Mouse (Mus musculus) left cerebral cortex, adult 8-10 months (tissue): ENCODE measurements around the gene Clip1. TPM values are rescaled to one million over a fixed set of nuclear protein-coding genes. Genes with fewer than 3 reads are reported as not detected.

Experiments used
- DNase-seq, 2 experiments: peaks; one replicate each; pipeline ENCODE4 v3.0.0; 2022; ENCODE audit warnings: low spot score in 2 of 2
- total RNA-seq, 4 experiments: library from RNA; stranded (reverse); gene quantifications; 2 replicates each; pipeline ENCODE4 v1.2.4; 2022

Gene Clip1
- total RNA-seq, 4 experiments from 2014 or later: 113 to 125 (median 122) TPM

- DNase-seq: no peak
These were observed 13.5 kb downstream of the Clip1 start for GRCm38 (mm10) chr5:123670800-123671472.

- DNase-seq: no peak
These were observed 14.2 kb downstream of the Clip1 start for GRCm38 (mm10) chr5:123669991-123670799.

- no peak for DNase-seq
These were observed 16.5 kb downstream of the Clip1 start for GRCm38 (mm10) chr5:123667915-123668314.

GRCm38 (mm10) chr5:123665956-123666355, 18.5 kb downstream of the Clip1 start:
- DNase-seq: no peak

GRCm38 (mm10) chr5:123664329-123664728, 20.1 kb downstream of the Clip1 start:
- no peak for DNase-seq

GRCm38 (mm10) chr5:123662059-123662458, 22.4 kb downstream of the Clip1 start:
- DNase-seq: no peak

GRCm38 (mm10) chr5:123661602-123662001, 22.8 kb downstream of the Clip1 start:
- peak in 1 of 2 experiments; percentile 57 for DNase-seq

- no peak for DNase-seq
These were observed 26.8 kb downstream of the Clip1 start for GRCm38 (mm10) chr5:123657651-123658050.

- no peak for DNase-seq
These were observed 29.5 kb downstream of the Clip1 start for GRCm38 (mm10) chr5:123654937-123655336.

- no peak for DNase-seq
These were observed 31.1 kb downstream of the Clip1 start for GRCm38 (mm10) chr5:123653287-123653801.

- no peak for DNase-seq
These were observed 33.6 kb downstream of the Clip1 start for GRCm38 (mm10) chr5:123650825-123651224.

GRCm38 (mm10) chr5:123642401-123642800, 42.0 kb downstream of the Clip1 start:
- DNase-seq: no peak

- no peak for DNase-seq
These were observed 43.0 kb downstream of the Clip1 start for GRCm38 (mm10) chr5:123641259-123641900.

- DNase-seq: no peak
These were observed 44.2 kb downstream of the Clip1 start for GRCm38 (mm10) chr5:123640181-123640580.

GRCm38 (mm10) chr5:123631210-123631609, 53.2 kb downstream of the Clip1 start:
- no peak for DNase-seq

- no peak for DNase-seq
These were observed 57.8 kb downstream of the Clip1 start for GRCm38 (mm10) chr5:123626631-123627030.

GRCm38 (mm10) chr5:123622421-123622820, 62.0 kb downstream of the Clip1 start:
- no peak for DNase-seq

GRCm38 (mm10) chr5:123618558-123618957, 65.9 kb downstream of the Clip1 start:
- DNase-seq: no peak

GRCm38 (mm10) chr5:123614246-123614645, 70.2 kb downstream of the Clip1 start:
- no peak for DNase-seq

GRCm38 (mm10) chr5:123609843-123610242, 74.6 kb downstream of the Clip1 start:
- DNase-seq: peak; percentile 72

GRCm38 (mm10) chr5:123609416-123609815, 75.0 kb downstream of the Clip1 start:
- no peak for DNase-seq

GRCm38 (mm10) chr5:123607211-123607669, 77.2 kb downstream of the Clip1 start:
- DNase-seq: no peak
